Comparison of ENCODE assay signal across 7 mouse cellular contexts in genomic region chr5:137268131-137268910, GRCm38 (mm10). TPM values are rescaled to one million over a fixed set of nuclear protein-coding genes. Genes with fewer than 3 reads are reported as not detected.
DNase-seq lines count a peak whose midpoint lies in the region; ATAC-seq lines count a peak whose summit lies in the region.

No protein-coding gene starts in this region.

- H3K36me3 ChIP-seq in hindbrain, embryonic 10.5 days = no peaks in the 10 kb centered on the region
- H3K36me3 ChIP-seq in midbrain, embryonic 13.5 days = no peaks in the 10 kb centered on the region

- H3K4me2 ChIP-seq in midbrain, embryonic 13.5 days (replicated peaks) = peak overlapping the region; percentile 27

- peaks cover 11% of the 10 kb centered on the region for H3K4me1 ChIP-seq in hindbrain, embryonic 10.5 days (replicated peaks)
- H3K4me1 ChIP-seq in midbrain, embryonic 13.5 days (replicated peaks) = no peaks in the 10 kb centered on the region

- peak overlapping the region; percentile 11 for H3K4me3 ChIP-seq in hindbrain, embryonic 10.5 days
- H3K4me3 ChIP-seq in midbrain, embryonic 13.5 days (replicated peaks) = no peak overlapping the region

- DNase-seq in CD4-positive, CD25-positive, alpha-beta regulatory T cell, adult 2 months (ENCODE audit: low read depth, low spot score) = peak; percentile 51
- DNase-seq in hindbrain, embryonic 10.5 days (ENCODE audit: low spot score) = no peak
- no peak for DNase-seq in frontal cortex, postnatal 10 days (ENCODE audit: low spot score in 2 of 2)
- no peak for DNase-seq in right cerebral cortex, adult 18-20 months
- no peak for DNase-seq in urinary bladder, postnatal 10 days (ENCODE audit: low spot score)

- 24% methylated on average over 18 of the region's 18 CpGs for WGBS in hindbrain, embryonic 10.5 days
- 29% methylated on average over 15 of the region's 18 CpGs for WGBS in midbrain, embryonic 13.5 days

- ATAC-seq in activated CD4-positive, CD25-positive, alpha-beta regulatory T cell, adult 4 months = peak; percentile 80
- no peak for ATAC-seq in midbrain, embryonic 13.5 days

- H3K9ac ChIP-seq in midbrain, embryonic 13.5 days (replicated peaks) = no peak overlapping the region

- peaks cover 6% of the 10 kb centered on the region for H3K9me3 ChIP-seq in hindbrain, embryonic 10.5 days
- H3K9me3 ChIP-seq in midbrain, embryonic 13.5 days = 0 out of 2 replicates have a peak, but pooled peaks cover 2% of the 10 kb centered on the region

- H3K27me3 ChIP-seq in hindbrain, embryonic 10.5 days (ENCODE audit: insufficient read depth, poor library complexity, severe bottlenecking) = no peaks in the 10 kb centered on the region
- H3K27me3 ChIP-seq in midbrain, embryonic 13.5 days = no peaks in the 10 kb centered on the region

- H3K27ac ChIP-seq in hindbrain, embryonic 10.5 days = peak overlapping the region; percentile 80
- H3K27ac ChIP-seq in midbrain, embryonic 13.5 days = no peak overlapping the region

RNA-seq across cellular contexts. Expression of gene Ache, which starts 19.0 kb away (rescaled TPM):
- not detected for polyA plus RNA-seq in activated CD4-positive, CD25-positive, alpha-beta regulatory T cell, adult 4 months (2017; shearing (Covaris generic))
- polyA plus RNA-seq in hindbrain, embryonic 10.5 days (2016; fragmentation: Nextera tagmentation; extraction: Ambion mirVana) = 5.9 and 7.1 TPM in 2 replicates
- 11.2 and 11.3 TPM in 2 replicates for polyA plus RNA-seq in midbrain, embryonic 13.5 days (2015; fragmentation: Nextera tagmentation; extraction: Ambion mirVana)

RNA-seq across cellular contexts. Expression of gene Ufsp1, which starts 26.1 kb away (rescaled TPM):
- 1 to 10 TPM in 1 of 2 experiments, not detected in 1; 1.7 TPM for polyA plus RNA-seq in activated CD4-positive, CD25-positive, alpha-beta regulatory T cell, adult 4 months (2017; shearing (Covaris generic))
- polyA plus RNA-seq in hindbrain, embryonic 10.5 days (2016; fragmentation: Nextera tagmentation; extraction: Ambion mirVana) = 10.6 and 12.2 TPM in 2 replicates
- 9.7 and 10.0 TPM in 2 replicates for polyA plus RNA-seq in midbrain, embryonic 13.5 days (2015; fragmentation: Nextera tagmentation; extraction: Ambion mirVana)

RNA-seq across cellular contexts. Expression of gene Srrt, which starts 39.2 kb away (rescaled TPM):
- 10 to 100 TPM; 65.0 to 75.8 TPM for polyA plus RNA-seq in activated CD4-positive, CD25-positive, alpha-beta regulatory T cell, adult 4 months (2017; shearing (Covaris generic))
- polyA plus RNA-seq in hindbrain, embryonic 10.5 days (2016; fragmentation: Nextera tagmentation; extraction: Ambion mirVana) = 175 and 186 TPM in 2 replicates
- 116 and 123 TPM in 2 replicates for polyA plus RNA-seq in midbrain, embryonic 13.5 days (2015; fragmentation: Nextera tagmentation; extraction: Ambion mirVana)

RNA-seq across cellular contexts. Expression of gene Trip6, which starts 45.9 kb away (rescaled TPM):
- 1 to 10 TPM; 1.3 to 1.5 TPM for polyA plus RNA-seq in activated CD4-positive, CD25-positive, alpha-beta regulatory T cell, adult 4 months (2017; shearing (Covaris generic))
- 53.9 and 57.2 TPM in 2 replicates for polyA plus RNA-seq in hindbrain, embryonic 10.5 days (2016; fragmentation: Nextera tagmentation; extraction: Ambion mirVana)
- polyA plus RNA-seq in midbrain, embryonic 13.5 days (2015; fragmentation: Nextera tagmentation; extraction: Ambion mirVana) = 19.8 and 22.1 TPM in 2 replicates

RNA-seq across cellular contexts. Expression of gene Muc3a, which starts 56.1 kb away (rescaled TPM):
- 1 to 10 TPM; 2.4 to 5.6 TPM for polyA plus RNA-seq in activated CD4-positive, CD25-positive, alpha-beta regulatory T cell, adult 4 months (2017; shearing (Covaris generic))
- 0.13 TPM in 1 of 2 replicates, not detected in the other for polyA plus RNA-seq in hindbrain, embryonic 10.5 days (2016; fragmentation: Nextera tagmentation; extraction: Ambion mirVana)
- not detected in 2 replicates for polyA plus RNA-seq in midbrain, embryonic 13.5 days (2015; fragmentation: Nextera tagmentation; extraction: Ambion mirVana)
